ENCODE assay signal across 24 mouse cellular contexts in the genomic region with DNA sequence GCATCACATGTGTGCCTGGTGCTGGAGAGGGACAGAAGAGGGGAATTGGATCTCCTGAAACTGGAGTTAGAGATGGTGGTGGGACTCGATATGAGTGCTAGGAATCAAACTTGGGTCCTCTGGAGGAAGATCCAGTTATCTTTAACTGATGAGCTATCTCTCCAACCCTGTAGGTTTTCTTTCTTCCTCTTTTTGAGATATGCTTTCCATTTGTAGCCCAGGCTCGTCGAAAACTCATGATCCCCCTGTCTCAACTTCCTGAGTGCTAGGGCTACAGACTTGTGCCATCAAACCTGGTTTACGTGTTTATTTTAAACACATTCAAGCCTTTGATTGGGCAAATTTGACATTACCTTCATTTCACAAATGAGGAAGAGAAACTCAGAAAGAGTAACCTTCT. TPM values are rescaled to one million over a fixed set of nuclear protein-coding genes. Genes with fewer than 3 reads are reported as not detected.
"Had no signal": no experiment of that assay in that cellular context is flagged by ENCODE, and none has a peak within 500 bp of the region (broad histone marks: within the 10 kb centered on the region; RNA-seq: fewer than 3 reads in every experiment).

No protein-coding gene starts in this region.

- H3K4me3 ChIP-seq: lung, embryonic 15.5 days; midbrain, embryonic 10.5 days; midbrain, embryonic 12.5 days; myocyte; neural tube, embryonic 13.5 days; neural tube, embryonic 15.5 days; stomach, embryonic 15.5 days had no signal

- H3K9ac ChIP-seq: lung, embryonic 15.5 days; midbrain, embryonic 12.5 days; neural tube, embryonic 13.5 days; neural tube, embryonic 15.5 days; stomach, embryonic 15.5 days had no signal

- H3K27me3 ChIP-seq: lung, embryonic 15.5 days; neural tube, embryonic 13.5 days; neural tube, embryonic 15.5 days; stomach, embryonic 15.5 days had no signal

- DNase-seq: lung, adult 2 months; lung, postnatal 14 days; lung, postnatal 36 days; midbrain, embryonic 14.5 days; right cerebral cortex, postnatal 14 days; thymus, adult 2 months; thymus, postnatal 25 days; thymus, postnatal 4 days had no signal

- H3K27ac ChIP-seq: lung, embryonic 15.5 days; macrophage; midbrain, embryonic 10.5 days; midbrain, embryonic 12.5 days; neural tube, embryonic 13.5 days; neural tube, embryonic 15.5 days; stomach, embryonic 15.5 days; stomach, postnatal 0 days had no signal

- ATAC-seq: lung, postnatal 0 days; midbrain, embryonic 16.5 days had no signal

- H3K4me1 ChIP-seq: midbrain, embryonic 10.5 days; midbrain, embryonic 12.5 days; neural tube, embryonic 13.5 days; neural tube, embryonic 15.5 days had no signal

- H3K4me2 ChIP-seq: lung, embryonic 15.5 days; midbrain, embryonic 12.5 days; neural tube, embryonic 13.5 days; neural tube, embryonic 15.5 days; stomach, embryonic 15.5 days had no signal

- H3K9me3 ChIP-seq: lung, embryonic 15.5 days; midbrain, embryonic 12.5 days; neural tube, embryonic 13.5 days; neural tube, embryonic 15.5 days; stomach, embryonic 15.5 days had no signal

- H3K36me3 ChIP-seq: lung, embryonic 15.5 days; midbrain, embryonic 10.5 days; midbrain, embryonic 12.5 days; neural tube, embryonic 13.5 days; neural tube, embryonic 15.5 days; stomach, embryonic 15.5 days had no signal

RNA-seq across cellular contexts. Expression of gene Sec14l4, which starts 2.9 kb away (rescaled TPM):
- total RNA-seq: megakaryocyte, adult 5-6 weeks; megakaryocyte-erythroid progenitor cell, adult 5-6 weeks had no signal
- polyA plus RNA-seq: macrophage; midbrain, embryonic 10.5 days; midbrain, embryonic 12.5 days; midbrain, embryonic 14.5 days; midbrain, embryonic 16.5 days; myocyte; neural tube, embryonic 11.5 days; neural tube, embryonic 13.5 days; neural tube, embryonic 15.5 days had no signal

RNA-seq across cellular contexts. Expression of gene Sec14l3, which starts 30.5 kb away (rescaled TPM):
- total RNA-seq: megakaryocyte, adult 5-6 weeks; megakaryocyte-erythroid progenitor cell, adult 5-6 weeks had no signal
- polyA plus RNA-seq: macrophage; midbrain, embryonic 10.5 days; midbrain, embryonic 12.5 days; myocyte; neural tube, embryonic 11.5 days; spleen, adult 2 months; urinary bladder, adult 2 months had no signal

RNA-seq across cellular contexts. Expression of gene Gal3st1, which starts 50.7 kb away (rescaled TPM):
- total RNA-seq: megakaryocyte-erythroid progenitor cell, adult 5-6 weeks had no signal
- polyA plus RNA-seq: macrophage, myocyte had no signal

RNA-seq across cellular contexts. Expression of gene 4930556J24Rik, which starts 57.6 kb away (rescaled TPM):
- total RNA-seq: megakaryocyte, adult 5-6 weeks; megakaryocyte-erythroid progenitor cell, adult 5-6 weeks had no signal
- polyA plus RNA-seq: lung, adult 2 months; lung, postnatal 0 days; macrophage; neural tube, embryonic 11.5 days; neural tube, embryonic 15.5 days; spleen, adult 2 months; thymus, adult 2 months had no signal
